In the genomic region with DNA sequence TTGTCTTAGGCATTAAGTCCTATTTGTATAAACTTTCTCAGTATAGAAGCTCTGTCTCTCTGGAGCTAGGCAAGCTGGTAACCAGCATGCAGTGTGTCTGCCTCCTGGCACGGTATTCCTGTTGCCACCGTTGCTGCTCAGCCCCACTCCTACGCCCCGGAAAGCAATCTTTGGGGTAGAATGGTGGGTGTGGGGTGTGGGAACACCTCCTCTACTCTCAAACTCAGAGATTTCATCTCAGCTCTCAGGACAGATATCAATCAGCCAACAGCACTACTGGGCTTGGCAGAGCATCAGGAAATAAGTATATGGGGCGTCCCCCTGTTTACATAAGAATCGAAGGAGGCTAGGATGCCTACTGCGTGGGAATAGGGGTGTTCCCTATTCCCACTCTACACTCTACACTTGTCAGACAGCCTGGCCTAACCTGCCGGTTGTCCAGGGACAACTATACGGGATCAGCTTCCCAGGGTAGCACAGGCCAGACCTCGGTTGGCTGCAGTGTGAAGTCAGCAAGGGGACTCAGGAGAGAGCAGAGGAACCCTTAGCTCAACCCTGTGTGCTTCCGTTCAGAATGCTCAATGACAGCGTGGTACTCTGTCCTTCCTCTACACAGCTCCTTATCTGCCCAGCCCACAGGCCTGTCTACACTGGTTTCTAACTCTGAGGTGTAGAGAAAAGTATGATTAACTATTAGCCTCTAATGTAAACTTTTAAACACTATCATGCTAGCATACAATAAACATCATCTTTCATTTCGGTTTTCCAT, we compare ENCODE assay signal across 21 mouse cellular contexts.
DNase-seq lines count a peak whose midpoint lies in the region; ATAC-seq lines count a peak whose summit lies in the region.
"Had no signal": no experiment of that assay in that cellular context is flagged by ENCODE, and none has a peak within 500 bp of the region (broad histone marks: within the 10 kb centered on the region; RNA-seq: fewer than 3 reads in every experiment).

No protein-coding gene starts in this region.

- no peak overlapping the region for H3K4me3 ChIP-seq in heart, embryonic 11.5 days (ENCODE audit: low read depth, low read length)
- H3K4me3 ChIP-seq: embryonic facial prominence, embryonic 13.5 days; heart, embryonic 13.5 days; liver, embryonic 12.5 days; lung, embryonic 15.5 days; midbrain, embryonic 10.5 days had no signal

- no peaks in the 10 kb centered on the region for H3K4me1 ChIP-seq in heart, embryonic 11.5 days (ENCODE audit: control insufficient read depth, insufficient read depth, low read length)
- H3K4me1 ChIP-seq: embryonic facial prominence, embryonic 13.5 days; heart, embryonic 13.5 days; liver, embryonic 12.5 days; midbrain, embryonic 10.5 days had no signal

- no peaks in the 10 kb centered on the region for H3K27me3 ChIP-seq in heart, embryonic 11.5 days (ENCODE audit: control insufficient read depth, insufficient read depth, low read length)
- H3K27me3 ChIP-seq: embryonic facial prominence, embryonic 13.5 days; heart, embryonic 13.5 days; liver, embryonic 12.5 days; lung, embryonic 15.5 days had no signal

- no peak overlapping the region for H3K27ac ChIP-seq in heart, embryonic 11.5 days (ENCODE audit: low read depth, low read length)
- H3K27ac ChIP-seq: embryonic facial prominence, embryonic 13.5 days; heart, embryonic 13.5 days; hindbrain, embryonic 14.5 days; liver, embryonic 12.5 days; lung, embryonic 15.5 days; midbrain, embryonic 10.5 days had no signal

- no peak for DNase-seq in frontal cortex, postnatal 10 days (ENCODE audit: low spot score in 2 of 2)
- peak; percentile 61 to 79 for DNase-seq in layer of hippocampus, adult 18-20 months (ENCODE audit: low spot score in 2 of 2)
- peak; percentile 18 to 54 for DNase-seq in lung, adult 18-20 months
- peak; percentile 38 to 58 for DNase-seq in lung, postnatal 4 days
- DNase-seq in cerebellum, postnatal 14 days = no peak
- DNase-seq: adrenal gland, postnatal 25 days; cerebellum, adult 8-10 months; gastrocnemius, postnatal 36 days; kidney, adult 8-10 months; kidney, postnatal 25 days; thymus, postnatal 25 days had no signal

- H3K4me2 ChIP-seq in heart, embryonic 11.5 days = no peak overlapping the region
- H3K4me2 ChIP-seq: embryonic facial prominence, embryonic 13.5 days; heart, embryonic 13.5 days; hindbrain, embryonic 14.5 days; liver, embryonic 12.5 days; lung, embryonic 15.5 days had no signal

- H3K9me3 ChIP-seq in heart, embryonic 11.5 days (replicated peaks; ENCODE audit: control insufficient read depth, low read length) = no peaks in the 10 kb centered on the region
- H3K9me3 ChIP-seq: embryonic facial prominence, embryonic 13.5 days; heart, embryonic 13.5 days; liver, embryonic 12.5 days; lung, embryonic 15.5 days; midbrain, embryonic 10.5 days had no signal

- no peaks in the 10 kb centered on the region for H3K36me3 ChIP-seq in heart, embryonic 11.5 days (ENCODE audit: control insufficient read depth, insufficient read depth, low read length)
- H3K36me3 ChIP-seq: embryonic facial prominence, embryonic 13.5 days; heart, embryonic 13.5 days; liver, embryonic 12.5 days; lung, embryonic 15.5 days; midbrain, embryonic 10.5 days had no signal

- WGBS in heart, embryonic 11.5 days (ENCODE audit: insufficient replicate concordance) = 75% methylated on average over 13 of the region's 13 CpGs

- H3K9ac ChIP-seq in heart, embryonic 11.5 days (ENCODE audit: low read depth, low read length) = no peak overlapping the region
- H3K9ac ChIP-seq: embryonic facial prominence, embryonic 13.5 days; heart, embryonic 13.5 days; hindbrain, embryonic 14.5 days; liver, embryonic 12.5 days; lung, embryonic 15.5 days had no signal

- peak; percentile 84 for ATAC-seq in frontal cortex, adult (ENCODE audit: low TSS enrichment)
- no peak for ATAC-seq in cerebellum, adult (ENCODE audit: insufficient number of reproducible peaks, low FRiP score, low TSS enrichment)
- no peak for ATAC-seq in heart, embryonic 11.5 days (replicated peaks; ENCODE audit: insufficient number of reproducible peaks, low FRiP score, low TSS enrichment)
- ATAC-seq: forebrain, embryonic 14.5 days; liver, embryonic 12.5 days had no signal

Comparison
In these comparisons a context has a peak if more than half of its experiments do, and no peak if none do; other contexts are left out.
1. DNase-seq: peak in layer of hippocampus, adult 18-20 months (2 of 2), lung, adult 18-20 months (2 of 2) and lung, postnatal 4 days (2 of 2); none in frontal cortex, postnatal 10 days (0 of 2) and cerebellum, postnatal 14 days (0 of 2).